Mouse (Mus musculus): Measurements from ENCODE around the gene Sh2d4b. TPM values are rescaled to one million over a fixed set of nuclear protein-coding genes. Genes with fewer than 3 reads are reported as not detected.

The Sh2d4b gene
- total RNA-seq (2022), result 1 to 10 TPM; 1.6 to 2.7 (median 2.4) TPM

DNA sequence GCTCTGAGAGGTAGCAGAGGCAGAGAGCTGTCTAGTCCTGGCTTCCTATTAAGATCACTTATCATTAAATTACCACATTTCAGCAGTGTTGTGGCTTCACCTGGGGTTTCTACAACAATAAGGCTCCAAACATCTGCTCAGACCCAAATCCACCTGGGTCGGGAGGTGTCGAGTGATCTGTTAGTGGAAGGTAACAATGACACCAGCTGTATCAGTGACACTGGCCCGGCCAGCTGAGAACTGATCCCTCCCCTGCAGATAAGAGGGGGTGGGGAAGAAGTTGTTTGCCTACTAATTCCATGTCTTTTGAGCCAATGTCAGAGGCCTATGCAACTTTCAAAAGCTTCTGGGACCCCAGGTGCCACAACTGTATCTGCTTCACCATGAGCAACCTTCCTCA is at the start of gene Sh2d4b:
Gene Sh2d4b, minus strand, starts transcription at position 71 of the 400 bp plus-strand sequence.
- DNase-seq, result no peak

DNA sequence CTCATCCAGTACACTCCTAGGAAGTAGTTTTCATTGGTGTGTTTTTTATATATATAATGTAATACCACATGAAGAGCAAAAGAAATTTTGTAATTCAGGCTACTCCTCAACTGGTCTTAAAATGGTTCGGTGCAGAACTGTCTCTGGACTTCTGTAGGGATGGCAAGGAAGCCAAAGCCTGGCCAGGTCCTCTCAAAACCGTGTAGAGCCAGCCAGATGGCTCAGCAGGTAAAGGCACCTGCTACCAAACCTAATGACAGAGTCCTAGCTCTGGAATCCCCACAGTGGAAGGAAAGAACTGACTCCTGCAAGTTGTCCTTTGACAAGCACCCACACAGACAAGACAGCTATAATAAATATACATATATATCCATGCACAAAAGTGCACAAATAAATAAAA is 49.4 kb upstream of the Sh2d4b start:
- no peak for DNase-seq

DNA sequence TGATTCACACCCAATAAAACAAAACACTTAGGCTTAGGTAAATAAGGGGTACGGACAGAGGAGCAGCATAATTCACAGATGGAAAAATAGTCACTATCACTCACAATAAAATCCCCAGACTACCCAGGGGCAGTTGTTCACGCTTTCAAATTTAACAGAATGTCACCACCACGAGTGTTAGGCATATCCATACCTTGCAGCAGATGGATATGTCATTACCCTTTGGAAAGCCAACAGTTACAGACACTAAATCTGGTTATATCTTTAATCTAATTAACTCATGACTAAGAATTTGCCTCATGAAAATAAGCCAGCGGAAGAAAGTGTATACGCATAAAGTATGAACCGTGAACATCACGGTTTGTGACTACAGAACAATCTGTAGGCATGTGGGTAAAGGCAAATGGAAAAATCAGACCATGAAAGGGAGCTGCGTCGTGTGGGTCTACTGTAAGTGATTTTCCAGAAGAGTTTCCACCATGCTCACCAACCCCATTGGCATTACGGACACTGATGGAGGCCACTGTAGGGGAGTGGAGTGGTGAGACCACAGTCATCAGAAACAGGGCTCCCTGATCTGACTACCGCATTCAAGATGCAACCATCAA is 45.4 kb upstream of the Sh2d4b start:
- DNase-seq, result no peak

DNA sequence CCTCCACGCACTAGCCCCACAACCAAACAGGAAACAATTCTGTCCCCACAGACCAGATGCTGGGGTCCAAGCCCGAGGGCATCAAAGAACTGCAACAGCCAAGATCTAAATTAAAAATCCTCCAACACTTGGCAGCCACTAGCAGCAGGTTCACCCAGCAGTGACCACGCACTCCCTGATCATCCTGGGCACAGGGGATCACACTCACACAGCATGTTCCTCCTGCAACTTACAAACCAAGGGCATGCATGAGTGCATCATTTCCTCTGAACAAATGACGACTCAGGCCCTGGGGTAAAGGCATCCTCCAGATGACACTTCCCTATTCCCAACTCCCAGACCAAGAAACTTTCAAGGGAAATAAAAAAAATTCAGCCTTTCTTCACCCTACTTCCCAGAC is 44.0 kb upstream of the Sh2d4b start:
- DNase-seq, result no peak

DNA sequence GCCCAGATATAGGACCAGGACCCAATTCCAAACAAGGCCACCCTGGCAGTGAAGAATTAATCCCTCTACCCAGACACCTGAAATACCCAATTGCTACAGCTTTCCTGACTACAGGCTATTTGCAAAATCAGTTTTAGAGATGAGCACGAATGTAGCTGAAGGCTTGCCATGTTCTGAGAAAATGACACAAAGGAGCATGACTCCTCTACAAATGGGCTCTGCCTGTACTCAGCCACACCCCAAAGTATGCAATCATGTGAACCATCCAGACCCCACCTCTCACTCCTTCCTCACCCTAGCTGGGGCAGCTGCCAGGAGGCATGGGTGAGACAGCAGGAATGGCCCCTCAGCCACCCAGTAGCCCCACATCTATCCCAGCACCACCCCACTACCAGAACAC is 42.4 kb upstream of the Sh2d4b start:
- no peak for DNase-seq

DNA sequence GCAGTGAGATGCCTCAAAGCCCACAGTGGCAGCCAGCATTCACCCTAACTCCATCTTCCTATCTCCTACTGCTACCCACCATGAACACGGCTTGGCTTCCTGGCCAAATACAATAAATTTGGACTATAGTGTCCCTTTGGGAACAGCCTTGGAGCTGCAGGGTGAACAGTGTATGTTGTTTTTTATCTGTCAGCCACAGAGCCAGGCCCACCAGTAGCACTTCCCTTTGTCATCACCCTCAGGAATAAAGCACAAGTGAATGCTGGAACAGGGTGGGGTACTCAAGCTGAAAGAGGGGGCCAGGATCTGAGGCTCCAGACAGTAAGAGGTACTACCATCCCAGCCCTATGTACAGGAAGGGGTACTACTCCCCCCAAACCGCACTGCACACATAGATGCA is 42.0 kb upstream of the Sh2d4b start:
- no peak for DNase-seq

DNA sequence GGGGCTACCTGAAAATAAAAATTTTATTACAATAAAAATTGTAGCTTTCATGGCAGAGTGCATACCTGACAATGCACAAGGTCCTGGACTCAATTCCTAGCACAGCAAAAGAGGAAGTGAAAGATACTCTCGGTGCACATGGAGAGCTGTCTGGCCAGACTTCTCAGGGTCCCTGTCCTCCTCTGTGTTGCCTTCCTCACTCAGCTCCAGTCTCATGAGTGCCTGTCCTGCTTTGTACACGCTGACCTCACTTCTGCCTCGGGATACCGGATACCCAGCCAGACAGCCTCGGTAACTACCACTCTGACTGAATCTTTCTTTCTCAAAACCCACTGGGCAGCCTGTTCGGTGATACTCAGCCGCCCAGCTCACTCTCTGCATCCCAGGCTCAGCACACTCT is 40.3 kb upstream of the Sh2d4b start:
- DNase-seq, result no peak

DNA sequence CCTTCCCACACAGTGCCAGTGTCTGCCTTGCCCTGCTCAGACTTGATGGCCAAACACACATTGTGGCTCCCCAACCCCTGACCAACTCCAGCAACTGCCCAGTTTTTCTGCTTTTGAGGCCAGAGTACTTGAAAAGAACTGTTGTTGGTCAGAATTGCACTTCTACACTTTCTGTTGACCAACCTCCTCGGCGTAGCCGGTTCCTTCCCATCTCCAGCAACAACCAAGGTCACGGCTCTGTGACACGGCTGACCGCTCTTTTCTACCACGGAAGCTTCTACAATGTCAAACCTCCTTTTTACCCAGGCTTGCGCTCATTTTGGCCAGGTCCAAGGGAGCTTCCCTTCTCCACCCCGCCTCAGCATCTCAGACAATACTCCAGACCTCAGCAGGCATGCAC is 39.2 kb upstream of the Sh2d4b start:
- DNase-seq, result no peak

DNA sequence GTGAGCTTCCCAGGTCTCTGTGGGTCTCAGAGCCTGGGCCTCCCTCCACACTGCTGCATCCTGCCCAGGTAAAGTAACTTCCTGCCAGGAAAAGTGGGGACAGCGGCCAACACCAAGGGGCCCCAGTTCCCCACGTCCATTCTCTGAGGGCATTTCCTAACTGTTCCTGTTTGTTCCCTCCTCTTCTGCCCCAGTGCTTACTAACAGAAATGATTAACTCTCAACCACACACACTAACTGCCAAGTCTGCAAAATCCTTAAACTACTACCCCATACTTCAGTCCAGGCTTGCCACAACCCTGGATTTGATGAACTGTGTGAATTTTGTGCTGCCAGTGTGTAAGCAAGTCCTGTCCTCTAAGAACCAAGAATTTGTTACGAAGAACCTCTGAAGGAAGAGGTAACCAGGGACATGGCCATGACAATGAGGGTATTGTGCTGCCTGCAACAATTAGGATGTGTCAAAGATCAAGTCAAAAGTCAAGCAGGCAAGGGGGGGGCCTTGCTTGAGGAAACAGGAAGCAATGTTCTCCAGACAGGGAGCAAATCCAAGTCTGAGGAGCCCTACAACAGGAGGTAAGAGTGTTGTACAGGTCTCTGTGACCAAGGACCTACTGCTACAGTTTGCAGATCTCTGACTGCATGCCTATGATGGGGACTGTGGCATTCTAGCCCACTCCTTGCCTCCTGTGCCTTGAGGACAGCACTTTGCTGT is 38.2 kb upstream of the Sh2d4b start:
- DNase-seq, result no peak

DNA sequence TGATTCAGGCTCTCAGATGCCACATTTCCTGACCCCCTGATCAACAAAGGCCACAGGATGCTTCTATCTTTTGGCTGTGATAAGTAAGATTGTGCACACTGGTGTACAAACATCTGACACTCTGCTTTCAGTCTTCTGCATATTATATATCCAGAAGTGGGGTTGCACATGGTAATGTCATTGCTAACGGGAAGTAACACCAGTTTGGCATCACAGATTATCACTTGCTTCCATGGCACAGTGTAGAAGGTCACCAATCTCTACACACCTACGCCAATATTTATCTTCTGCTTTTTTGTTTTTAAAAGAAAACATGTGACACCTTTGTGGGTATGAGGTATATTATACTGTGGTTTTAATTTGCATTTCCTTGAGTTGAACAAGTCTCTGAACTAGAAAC is 36.9 kb upstream of the Sh2d4b start:
- DNase-seq, result no peak

DNA sequence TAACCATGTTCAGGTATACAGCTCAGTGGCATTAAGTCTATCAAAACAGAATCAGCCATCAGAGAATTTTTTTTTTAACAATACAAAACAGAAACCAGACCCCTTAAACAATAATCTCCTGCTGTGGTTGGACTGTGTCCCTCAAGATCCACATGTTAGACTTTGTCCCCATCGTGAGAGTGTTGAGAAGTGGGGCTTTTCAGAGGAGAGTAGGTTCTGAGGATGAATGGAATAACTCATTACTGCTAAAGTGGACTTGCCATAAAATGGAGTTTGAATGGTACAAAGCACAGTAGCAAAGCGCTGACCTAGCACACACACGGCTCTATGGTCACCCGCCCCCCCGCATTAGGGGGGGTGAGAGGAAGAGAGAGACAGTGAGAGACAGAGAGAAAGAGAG is 35.8 kb upstream of the Sh2d4b start:
- DNase-seq, result no peak

DNA sequence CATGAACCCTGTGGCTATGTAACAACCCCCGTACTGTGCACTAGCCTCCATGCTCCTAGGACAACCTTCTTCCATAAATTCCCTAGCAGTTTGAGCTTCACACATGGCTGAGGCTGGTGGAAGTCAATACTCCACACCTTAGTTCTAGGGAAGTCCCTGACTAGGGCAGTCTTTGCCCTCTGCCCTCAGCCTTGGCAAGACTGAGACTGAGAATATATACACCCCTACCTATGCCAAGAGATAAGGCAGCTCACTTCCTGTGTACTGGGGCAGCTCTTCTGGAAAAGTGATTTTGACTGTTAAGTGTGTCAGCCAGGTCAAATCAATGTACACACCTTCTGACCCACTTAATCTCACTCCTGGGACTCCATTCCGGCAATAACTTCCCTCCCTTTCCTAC is 34.0 kb upstream of the Sh2d4b start:
- DNase-seq, result no peak

DNA sequence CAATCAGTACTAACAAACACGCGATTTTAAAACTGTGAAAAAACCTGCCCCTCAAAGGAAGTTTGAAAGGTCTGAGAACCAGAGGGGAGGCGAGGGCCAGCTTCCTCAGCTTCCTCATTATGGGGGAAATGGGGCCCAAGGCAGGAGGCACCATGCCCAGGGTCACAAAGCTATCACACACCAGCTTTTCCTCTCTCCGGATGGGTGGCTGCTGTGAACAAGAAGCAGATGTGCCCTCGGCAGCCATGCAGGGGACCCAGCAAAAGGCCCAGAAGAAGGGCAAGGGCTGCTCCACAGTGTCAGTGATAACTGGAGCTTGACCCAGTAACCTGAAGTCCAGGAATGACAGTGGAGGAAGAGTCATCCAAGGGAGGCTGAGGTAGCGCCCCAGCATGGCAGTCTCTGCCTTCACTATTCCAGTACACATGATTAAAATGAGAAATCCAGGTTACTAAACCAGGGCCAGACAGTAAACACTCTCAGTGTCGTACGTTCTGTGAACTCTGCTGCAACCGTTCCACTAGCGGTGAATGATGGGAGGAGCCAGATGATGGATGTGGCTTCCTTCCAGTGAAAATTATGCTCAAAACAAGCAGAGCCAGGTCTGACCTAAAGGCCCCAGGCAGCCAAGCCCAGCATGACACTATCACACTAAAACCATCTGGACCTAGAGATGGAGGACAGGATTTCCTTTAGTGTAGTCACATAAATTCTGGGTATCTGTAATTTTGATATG is 31.5 kb upstream of the Sh2d4b start:
- DNase-seq, result no peak

DNA sequence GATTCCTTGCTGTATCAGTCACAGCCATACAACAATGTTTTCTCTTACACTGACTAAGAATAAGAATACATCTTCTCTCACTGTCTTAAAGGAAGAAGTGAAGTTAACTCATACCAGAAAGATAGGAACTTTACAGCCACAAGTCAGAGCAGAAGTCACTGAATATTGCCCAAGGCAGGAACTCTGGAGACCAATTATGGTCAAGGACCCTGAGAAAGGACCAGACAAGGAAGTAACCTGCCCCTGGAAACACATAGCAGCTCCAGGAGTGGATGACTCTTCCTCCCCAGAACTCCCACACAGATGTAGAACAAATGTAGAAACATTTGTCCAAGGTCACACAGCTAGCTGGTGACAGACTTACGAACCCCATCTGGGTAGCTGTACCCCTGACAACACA is 28.2 kb upstream of the Sh2d4b start:
- no peak for DNase-seq

DNA sequence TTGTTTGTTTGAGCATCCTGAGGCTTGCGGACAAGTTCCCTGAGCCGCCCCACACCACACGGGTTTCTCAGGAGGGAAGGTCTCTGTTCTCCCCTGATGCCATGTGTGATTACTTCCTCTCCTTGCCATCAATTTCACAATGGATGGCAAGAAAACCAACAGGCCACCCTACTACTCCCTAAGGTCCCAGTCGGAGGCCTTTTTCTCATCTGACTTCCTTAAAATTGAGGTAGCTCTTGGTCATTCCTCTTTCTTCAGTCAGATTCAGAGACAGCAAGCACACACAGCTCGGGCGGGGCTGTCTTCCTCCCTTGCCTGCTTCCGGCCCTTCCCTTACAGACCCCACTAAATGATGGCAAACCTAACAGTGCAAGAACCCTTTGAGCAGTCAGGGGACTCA is 26.5 kb upstream of the Sh2d4b start:
- no peak for DNase-seq

DNA sequence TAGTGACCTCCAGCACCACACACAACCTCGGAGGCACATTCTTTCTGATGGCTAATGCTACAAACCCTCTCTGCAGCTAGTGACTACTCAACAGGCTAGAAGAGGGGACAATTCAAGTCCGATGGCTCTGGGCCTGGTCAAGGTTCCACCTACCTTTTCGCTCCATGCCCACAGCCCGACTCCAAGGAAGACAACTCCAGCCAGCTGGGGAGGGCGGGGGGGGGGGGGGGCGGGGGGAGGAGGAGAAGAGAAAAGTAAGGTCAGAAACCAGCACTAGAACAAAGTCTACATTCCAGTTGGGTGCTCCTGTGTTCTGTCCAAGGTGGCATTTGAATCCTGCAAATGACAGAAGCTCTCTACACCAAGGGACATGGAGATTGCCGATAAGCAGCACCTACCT is 25.4 kb upstream of the Sh2d4b start:
- no peak for DNase-seq

DNA sequence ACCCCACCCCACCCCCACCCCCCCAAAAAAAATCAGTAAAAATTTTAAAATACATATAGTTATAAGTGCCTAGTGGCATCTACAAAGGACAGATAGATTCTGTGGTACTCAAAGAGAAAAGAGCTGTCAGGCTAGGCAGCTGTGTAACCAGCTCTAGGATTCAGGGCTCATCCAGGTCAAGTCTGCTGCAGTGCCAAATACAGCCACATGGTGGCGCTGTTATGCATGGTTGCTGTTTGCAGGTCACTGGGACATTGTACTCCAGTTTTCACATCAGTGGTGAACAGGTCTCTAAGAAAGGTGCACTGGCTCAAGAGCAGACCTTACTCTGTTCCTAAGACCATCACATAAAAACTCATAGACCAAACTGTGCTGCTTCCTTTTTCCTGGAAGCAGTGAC is 24.6 kb upstream of the Sh2d4b start:
- peak; percentile 69 for DNase-seq

DNA sequence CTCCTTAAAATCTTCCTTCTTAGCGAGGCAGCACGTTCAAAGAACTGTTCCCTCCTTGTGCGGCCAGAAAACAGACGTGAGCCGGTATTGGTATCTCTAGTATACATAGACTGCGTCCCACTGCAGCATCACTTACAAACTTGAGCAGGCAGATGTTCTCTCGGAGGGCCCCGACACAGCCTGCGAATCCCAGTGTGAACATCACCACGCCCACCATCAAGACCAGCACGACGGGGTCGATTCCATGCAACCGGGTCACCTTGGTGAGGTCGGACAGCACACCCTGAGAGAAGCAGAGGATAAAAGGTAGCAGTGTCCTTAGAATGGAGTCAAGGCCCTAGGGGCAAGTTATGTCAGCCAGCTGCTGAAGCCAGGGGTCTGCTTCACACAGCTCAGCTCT is 23.6 kb upstream of the Sh2d4b start:
- DNase-seq, result no peak

DNA sequence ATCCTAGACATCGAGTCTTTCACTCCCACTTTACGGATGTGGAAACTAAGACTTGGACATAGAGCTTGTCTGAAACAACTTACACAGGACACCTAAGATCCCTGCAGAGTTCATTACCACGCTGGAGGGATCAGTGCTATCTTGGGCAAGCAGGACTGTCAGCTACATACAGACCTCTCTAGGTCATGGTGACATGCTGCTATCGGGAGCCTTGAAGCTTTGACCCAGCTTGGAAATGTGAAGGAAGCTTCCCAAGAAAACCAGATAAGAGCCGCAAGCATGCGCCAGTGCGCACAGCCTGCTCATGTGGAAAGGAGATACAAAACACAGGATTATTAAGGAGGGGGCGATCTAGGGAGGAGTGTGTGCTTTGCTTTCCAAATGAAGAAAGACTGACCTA is 22.8 kb upstream of the Sh2d4b start:
- peak; percentile 24 for DNase-seq

DNA sequence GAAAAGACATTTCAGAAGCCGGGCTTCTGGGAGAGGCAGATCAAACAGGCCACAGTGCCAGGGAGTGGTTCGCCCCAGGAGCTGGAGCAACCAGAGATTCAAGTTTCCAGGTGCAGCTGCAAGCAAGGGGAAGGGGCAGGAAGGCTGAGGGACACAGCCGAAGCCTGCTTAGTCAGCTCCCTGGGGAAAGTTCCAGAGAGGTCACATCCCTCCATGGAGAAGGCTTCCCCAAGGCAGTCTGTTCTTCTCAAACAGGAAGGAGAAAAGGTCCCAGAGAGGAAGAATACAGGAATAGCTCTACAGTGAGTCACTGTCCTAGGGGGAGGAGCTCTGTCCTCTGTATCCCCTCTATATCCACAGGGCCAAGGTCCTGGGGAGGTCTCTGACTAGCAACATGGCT is 21.6 kb upstream of the Sh2d4b start:
- DNase-seq, result peak; percentile 30

DNA sequence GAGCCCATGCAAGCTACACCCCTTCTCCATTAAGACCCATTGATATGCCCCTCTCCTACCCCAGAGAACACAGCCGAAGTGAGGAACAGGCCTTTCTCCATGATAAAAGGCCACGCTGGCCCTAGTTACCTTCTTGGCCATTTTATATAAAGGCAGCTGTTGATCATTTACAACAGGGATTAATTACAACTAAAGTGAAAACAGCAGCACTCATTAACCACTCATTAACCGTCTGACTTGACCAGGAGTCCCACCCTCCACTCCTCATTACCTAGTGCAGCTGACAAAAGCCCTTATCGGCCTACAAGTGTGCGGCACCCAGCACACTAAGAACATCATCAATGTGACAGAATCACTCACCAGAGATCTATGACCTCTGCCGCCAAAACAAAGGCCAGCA is 20.6 kb upstream of the Sh2d4b start:
- no peak for DNase-seq

DNA sequence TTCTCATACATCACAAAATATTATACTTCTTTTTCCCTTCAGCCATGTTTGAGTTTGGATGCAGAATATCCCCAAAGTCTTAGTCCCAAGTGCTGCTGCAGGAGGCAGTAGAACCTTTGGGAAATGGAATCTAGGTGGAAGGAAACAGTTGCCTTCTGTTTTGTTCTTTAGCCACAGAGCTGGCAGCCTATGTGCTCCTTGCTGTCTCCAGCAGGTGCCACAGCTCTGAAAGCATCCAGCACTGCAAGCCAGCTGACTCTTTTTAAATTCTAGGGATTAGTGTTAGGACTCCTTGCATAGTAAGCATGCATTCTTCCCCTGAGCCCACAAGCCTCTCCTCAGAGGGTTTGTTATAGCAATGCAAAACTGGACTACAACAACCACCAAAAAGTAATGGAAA is 18.5 kb upstream of the Sh2d4b start:
- DNase-seq, result no peak

DNA sequence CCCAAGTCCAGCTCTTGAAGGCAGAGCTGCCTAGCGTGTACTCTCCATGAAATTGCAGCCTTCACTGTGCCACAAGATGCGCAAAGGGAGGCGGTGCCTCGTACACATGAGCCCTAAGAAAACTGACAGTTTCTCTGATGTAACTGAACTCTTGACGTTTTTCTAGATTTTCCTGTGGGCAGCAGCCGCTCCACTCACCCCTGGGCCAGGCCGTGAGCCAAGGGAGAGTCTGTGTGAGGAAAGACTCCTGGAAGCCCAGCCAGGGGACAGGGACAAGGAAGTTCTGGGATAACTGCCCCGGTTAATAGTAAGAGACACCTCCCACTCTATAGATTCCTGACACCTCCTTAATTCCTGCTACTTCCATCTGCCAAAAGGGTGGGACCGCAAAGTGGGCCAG is 15.7 kb upstream of the Sh2d4b start:
- DNase-seq, result no peak

DNA sequence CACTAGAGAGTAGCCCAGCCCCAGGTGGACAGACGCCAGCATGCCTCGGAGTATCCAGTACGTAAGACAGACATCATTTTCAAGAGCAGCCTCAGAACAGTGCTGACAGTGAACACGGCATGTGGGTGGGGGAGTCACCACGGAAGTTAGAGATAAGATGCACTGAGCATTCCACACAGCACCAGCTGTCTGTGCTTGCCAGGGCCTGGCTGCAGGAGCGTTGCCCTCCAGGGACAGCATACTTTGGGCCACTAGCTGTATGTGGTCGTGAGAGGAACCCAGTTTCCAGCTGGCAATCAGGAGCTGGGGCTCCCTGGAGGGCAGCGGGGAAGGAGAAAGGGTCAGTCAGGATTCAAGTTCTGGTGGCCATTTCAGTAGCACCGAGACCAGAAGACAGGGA is 13.7 kb upstream of the Sh2d4b start:
- no peak for DNase-seq

Data from adrenal gland, adult 8-10 months (tissue).